Mouse (Mus musculus) midbrain, postnatal 0 days (tissue): ENCODE results near the gene Lgr6. TPM values are rescaled to one million over a fixed set of nuclear protein-coding genes. Genes with fewer than 3 reads are reported as not detected.

ENCODE experiments used
- ATAC-seq: fragments of 200-750 bp; cut with Nextera tagmentation; 2 replicates; pipeline ENCODE4 v1.8.0; 2017; ENCODE audit warnings: moderate number of reproducible peaks, mild to moderate bottlenecking, moderate TSS enrichment, moderate library complexity; ENCODE audit not compliant: low FRiP score
- DNase-seq: peaks from one replicate; pipeline ENCODE4 v3.0.0-alpha.2; 2015; ENCODE audit warnings: low spot score
- H3K27ac ChIP-seq: fragments of 300-500 bp; sonication (generic); 2 replicates; pipeline ENCODE4 v1.5.1; 2014; ENCODE audit warnings: low read depth, mild to moderate bottlenecking, low read length, mixed read lengths
- H3K27me3 ChIP-seq: fragments of 300-500 bp; sonication (generic); 2 replicates; pipeline ENCODE4 v1.6.1; 2014; ENCODE audit warnings: low read length, control low read depth, mixed read lengths; ENCODE audit not compliant: insufficient read depth
- H3K36me3 ChIP-seq: fragments of 300-500 bp; sonication (generic); 2 replicates; pipeline ENCODE4 v1.6.1; 2014; ENCODE audit warnings: low read length, control low read depth, mixed read lengths; ENCODE audit not compliant: insufficient read depth
- H3K4me1 ChIP-seq: fragments of 300-500 bp; sonication (generic); 2 replicates; pipeline ENCODE4 v1.6.1; 2014; ENCODE audit warnings: mild to moderate bottlenecking, control low read depth, antibody characterized with exemption, low read length, mixed read lengths; ENCODE audit not compliant: insufficient read depth
- H3K4me2 ChIP-seq: fragments of 300-500 bp; sonication (generic); 2 replicates; pipeline ENCODE4 v1.6.1; 2014; ENCODE audit warnings: low read depth, mild to moderate bottlenecking, low read length, mixed read lengths; ENCODE audit not compliant: poor library complexity, severe bottlenecking
- H3K4me3 ChIP-seq: fragments of 300-500 bp; sonication (generic); 2 replicates; pipeline ENCODE4 v1.5.1; 2014; ENCODE audit warnings: low read depth, mild to moderate bottlenecking, low read length, moderate library complexity
- H3K9ac ChIP-seq: fragments of 300-500 bp; sonication (generic); replicated peaks from 2 replicates; pipeline ENCODE4 v1.6.1; 2014; ENCODE audit warnings: mild to moderate bottlenecking, low read length, moderate library complexity, mixed read lengths; ENCODE audit not compliant: poor library complexity, severe bottlenecking
- H3K9me3 ChIP-seq: fragments of 300-500 bp; sonication (generic); 2 replicates; pipeline ENCODE4 v1.6.1; 2016; ENCODE audit warnings: low read length, control low read depth
- CTCF ChIP-seq: IDR thresholded peaks from 2 replicates; pipeline ENCODE4 v1.5.1; 2016; ENCODE audit warnings: antibody characterized with exemption, mild to moderate bottlenecking
- WGBS: fragments of 180-500 bp; shearing (Covaris S2); extraction: QIAGEN DNeasy Blood & Tissue Kit; methylation state at CpG from one replicate; pipeline ENCODE4 v1.1.7; 2014; 5-methylcytosine and 5-hydroxymethylcytosine counted together
- polyA plus RNA-seq: library from polyadenylated mRNA; unstranded; fragments of >200 nt; fragmentation: Nextera tagmentation; extraction: Ambion mirVana; gene quantifications from 2 replicates; pipeline ENCODE4 v1.2.1, GENCODE M21; 2015
- total RNA-seq: library from RNA; depleted of rRNA; stranded (reverse); fragments of >200 nt; gene quantifications from 2 replicates; pipeline ENCODE4 v1.2.3, GENCODE M21; 2014

Gene Lgr6
- total and polyA plus RNA-seq, 2 experiments from 2014 or later = 1.9 to 3.8 TPM

- no peak for DNase-seq
- H3K9me3 ChIP-seq = peaks cover 5% of the 10 kb centered on the region; the same call in 1 of the 2 replicates
- no peak overlapping the region for H3K9ac ChIP-seq
- H3K4me3 ChIP-seq = no peak overlapping the region
- H3K36me3 ChIP-seq = no peaks in the 10 kb centered on the region
- 87% methylated on average over 1 of the region's 1 CpGs for whole genome bisulfite sequencing
- no peak overlapping the region for H3K27ac ChIP-seq
- TF ChIP-seq CTCF = peak; percentile 41; the same call in 1 of the 2 replicates
- peaks cover 11% of the 10 kb centered on the region; the same call in 1 of the 2 replicates for H3K4me1 ChIP-seq
- no peaks in the 10 kb centered on the region for H3K27me3 ChIP-seq
- ATAC-seq = no peak
- H3K4me2 ChIP-seq = no peak overlapping the region
Measured at GRCm38 (mm10) chr1:135023583-135023982, 81.5 kb downstream of the Lgr6 start.

- TF ChIP-seq CTCF = no peak
- Histone ChIP-seq H3K4me3 (no peak overlapping the region), H3K27me3 (no peaks in the 10 kb centered on the region), H3K4me2 (no peak overlapping the region), H3K27ac (no peak overlapping the region), H3K36me3 (no peaks in the 10 kb centered on the region), H3K9ac (no peak overlapping the region), H3K4me1 (peaks cover 11% of the 10 kb centered on the region; the same call in 1 of the 2 replicates), H3K9me3 (no peaks in the 10 kb centered on the region)
- WGBS = 70% methylated on average over 5 of the region's 5 CpGs
- ATAC-seq (no peak), DNase-seq (no peak)
Measured at GRCm38 (mm10) chr1:135021936-135022335, 83.1 kb downstream of the Lgr6 start.

GRCm38 (mm10) chr1:135020970-135021369 lies 84.1 kb downstream of the Lgr6 start:
- Histone ChIP-seq H3K27me3 (no peaks in the 10 kb centered on the region), H3K27ac (no peak overlapping the region), H3K9ac (no peak overlapping the region), H3K36me3 (no peaks in the 10 kb centered on the region), H3K4me2 (no peak overlapping the region), H3K9me3 (no peaks in the 10 kb centered on the region), H3K4me1 (peaks cover 11% of the 10 kb centered on the region; the same call in 1 of the 2 replicates), H3K4me3 (no peak overlapping the region)
- no peak for ATAC-seq
- WGBS = 48% methylated on average over 5 of the region's 5 CpGs
- DNase-seq = peak; percentile 25
- no peak for TF ChIP-seq CTCF

- H3K9me3 ChIP-seq = no peaks in the 10 kb centered on the region
- DNase-seq = no peak
- no peak for TF ChIP-seq CTCF
- 76% methylated on average over 5 of the region's 5 CpGs for WGBS
- H3K4me2 ChIP-seq = no peak overlapping the region
- no peak overlapping the region for H3K9ac ChIP-seq
- H3K4me3 ChIP-seq = no peak overlapping the region
- ATAC-seq = no peak
- H3K27me3 ChIP-seq = no peaks in the 10 kb centered on the region
- no peaks in the 10 kb centered on the region for H3K36me3 ChIP-seq
- H3K4me1 ChIP-seq = peaks cover 11% of the 10 kb centered on the region; the same call in 1 of the 2 replicates
- H3K27ac ChIP-seq = no peak overlapping the region
Measured at GRCm38 (mm10) chr1:135020281-135020940, 84.7 kb downstream of the Lgr6 start.

GRCm38 (mm10) chr1:135019775-135020167 lies 85.3 kb downstream of the Lgr6 start:
- H3K4me2 ChIP-seq = no peak overlapping the region
- H3K27ac ChIP-seq = no peak overlapping the region
- peaks cover 11% of the 10 kb centered on the region; the same call in 1 of the 2 replicates for H3K4me1 ChIP-seq
- no peak for DNase-seq
- no peak for ATAC-seq
- 63% methylated on average over 4 of the region's 4 CpGs for WGBS
- H3K27me3 ChIP-seq = no peaks in the 10 kb centered on the region
- no peak overlapping the region for H3K4me3 ChIP-seq
- TF ChIP-seq CTCF = no peak
- no peaks in the 10 kb centered on the region for H3K36me3 ChIP-seq
- H3K9ac ChIP-seq = no peak overlapping the region
- H3K9me3 ChIP-seq = no peaks in the 10 kb centered on the region

- no peak overlapping the region for H3K9ac ChIP-seq
- no peak overlapping the region for H3K4me3 ChIP-seq
- peak overlapping the region; percentile 12; the same call in 1 of the 2 replicates for H3K4me2 ChIP-seq
- ATAC-seq = 0 out of 2 replicates have a peak, but pooled peaks have one; percentile 34
- no peaks in the 10 kb centered on the region for H3K36me3 ChIP-seq
- DNase-seq = peak; percentile 52
- H3K27me3 ChIP-seq = no peaks in the 10 kb centered on the region
- WGBS = 25% methylated on average over 13 of the region's 13 CpGs
- 0 out of 2 replicates have a peak overlapping the region, but pooled peaks have one; percentile 26 for H3K27ac ChIP-seq
- TF ChIP-seq CTCF = no peak
- no peaks in the 10 kb centered on the region for H3K9me3 ChIP-seq
- H3K4me1 ChIP-seq = peaks cover 11% of the 10 kb centered on the region; the same call in 1 of the 2 replicates
Measured at GRCm38 (mm10) chr1:135019087-135019774, 85.8 kb downstream of the Lgr6 start.
